10 mouse cellular contexts compared by ENCODE assay signal in genomic region chr5:143572195-143572594, GRCm38 (mm10). TPM values are rescaled to one million over a fixed set of nuclear protein-coding genes. Genes with fewer than 3 reads are reported as not detected.
DNase-seq lines count a peak whose midpoint lies in the region; ATAC-seq and TF ChIP-seq lines count a peak whose summit lies in the region.
"Had no signal": no experiment of that assay in that cellular context is flagged by ENCODE, and none has a peak within 500 bp of the region (broad histone marks: within the 10 kb centered on the region; RNA-seq: fewer than 3 reads in every experiment).

No protein-coding gene starts in this region.

- H3K4me1 ChIP-seq in intestine, embryonic 16.5 days (ENCODE audit: control insufficient read depth, insufficient read depth, low read length), result peaks cover 7% of the 10 kb centered on the region; the same call in 1 of the 2 replicates
- peaks cover 33% of the 10 kb centered on the region for H3K4me1 ChIP-seq in lung, embryonic 15.5 days
- H3K4me1 ChIP-seq in neural tube, embryonic 15.5 days, result no peaks in the 10 kb centered on the region
- H3K4me1 ChIP-seq: midbrain, embryonic 12.5 days had no signal

- peak overlapping the region; percentile 74 for H3K27ac ChIP-seq in gastrocnemius, adult 2 months
- H3K27ac ChIP-seq in intestine, embryonic 16.5 days (ENCODE audit: low read length), result peak overlapping the region; percentile 78
- H3K27ac ChIP-seq in lung, embryonic 15.5 days, result peak overlapping the region; percentile 62
- H3K27ac ChIP-seq in neural tube, embryonic 15.5 days (replicated peaks), result no peak overlapping the region
- H3K27ac ChIP-seq: midbrain, embryonic 12.5 days had no signal

- H3K9me3 ChIP-seq in intestine, embryonic 16.5 days (ENCODE audit: control insufficient read depth, low read length), result no peaks in the 10 kb centered on the region
- H3K9me3 ChIP-seq in lung, embryonic 15.5 days, result no peaks in the 10 kb centered on the region
- H3K9me3 ChIP-seq in neural tube, embryonic 15.5 days (replicated peaks), result no peaks in the 10 kb centered on the region
- H3K9me3 ChIP-seq: midbrain, embryonic 12.5 days had no signal

- no peak overlapping the region for H3K4me2 ChIP-seq in intestine, embryonic 16.5 days (ENCODE audit: low read depth, low read length)
- no peak overlapping the region for H3K4me2 ChIP-seq in lung, embryonic 15.5 days
- no peak overlapping the region for H3K4me2 ChIP-seq in neural tube, embryonic 15.5 days
- H3K4me2 ChIP-seq: midbrain, embryonic 12.5 days had no signal

- DNase-seq in adrenal gland, adult 2 months, result peak; percentile 68
- DNase-seq in gastrocnemius, adult 2 months, result peak; percentile 78
- no peak for DNase-seq in cerebellum, postnatal 36 days
- no peak for DNase-seq in left cerebral cortex, postnatal 36 days (ENCODE audit: low spot score in 2 of 2)
- no peak for DNase-seq in thymus, adult 18-20 months
- DNase-seq: right cerebral cortex, postnatal 4 days had no signal

- intact Hi-C loops in gastrocnemius, adult 2 months (cut with DNase I), result no loop called here
- intact Hi-C loops in left cerebral cortex, postnatal 36 days (cut with DNase I), result no loop called here

- no peaks in the 10 kb centered on the region for H3K27me3 ChIP-seq in intestine, embryonic 16.5 days (replicated peaks; ENCODE audit: control insufficient read depth, insufficient read depth, low read length)
- no peaks in the 10 kb centered on the region for H3K27me3 ChIP-seq in lung, embryonic 15.5 days
- H3K27me3 ChIP-seq in neural tube, embryonic 15.5 days (replicated peaks), result no peaks in the 10 kb centered on the region
- H3K27me3 ChIP-seq: midbrain, embryonic 12.5 days had no signal

- no peak for TF ChIP-seq CTCF in gastrocnemius, adult 2 months (IDR thresholded peaks at IDR 0.05)

- no peak overlapping the region for H3K9ac ChIP-seq in intestine, embryonic 16.5 days (ENCODE audit: low read depth, low read length)
- H3K9ac ChIP-seq in lung, embryonic 15.5 days, result no peak overlapping the region
- H3K9ac ChIP-seq in neural tube, embryonic 15.5 days (replicated peaks), result no peak overlapping the region
- H3K9ac ChIP-seq: midbrain, embryonic 12.5 days had no signal

- H3K4me3 ChIP-seq in gastrocnemius, adult 2 months, result no peak overlapping the region
- H3K4me3 ChIP-seq in intestine, embryonic 16.5 days (ENCODE audit: low read length), result no peak overlapping the region
- no peak overlapping the region for H3K4me3 ChIP-seq in lung, embryonic 15.5 days
- no peak overlapping the region for H3K4me3 ChIP-seq in neural tube, embryonic 15.5 days (replicated peaks)
- H3K4me3 ChIP-seq: midbrain, embryonic 12.5 days had no signal

- H3K36me3 ChIP-seq in intestine, embryonic 16.5 days (ENCODE audit: control insufficient read depth, insufficient read depth, low read length), result no peaks in the 10 kb centered on the region
- H3K36me3 ChIP-seq in lung, embryonic 15.5 days, result no peaks in the 10 kb centered on the region
- H3K36me3 ChIP-seq in neural tube, embryonic 15.5 days, result no peaks in the 10 kb centered on the region
- H3K36me3 ChIP-seq: midbrain, embryonic 12.5 days had no signal

- WGBS in intestine, embryonic 16.5 days, result 45% methylated on average over 5 of the region's 5 CpGs
- WGBS in lung, embryonic 15.5 days, result 38% methylated on average over 5 of the region's 5 CpGs
- 80% methylated on average over 5 of the region's 5 CpGs for WGBS in neural tube, embryonic 15.5 days

- peak; percentile 52 for ATAC-seq in intestine, embryonic 16.5 days
- ATAC-seq in lung, embryonic 15.5 days (ENCODE audit: borderline replicate concordance, extremely low read depth, low FRiP score, low TSS enrichment), result peak; percentile 15; the same call in 1 of the 2 replicates
- ATAC-seq in neural tube, embryonic 15.5 days (ENCODE audit: low FRiP score), result no peak

RNA-seq across cellular contexts. Expression of gene Rac1, which starts 44.4 kb away (rescaled TPM):
- total RNA-seq in adrenal gland, adult 2 months (2021), result 100 to 1,000 TPM; 349 to 359 TPM
- 76.1 and 98.1 TPM in 2 replicates for polyA plus RNA-seq in adrenal gland, adult 2 months (2012; rRNA removed)
- total RNA-seq in gastrocnemius, adult 2 months (2021), result 100 to 1,000 TPM; 211 to 236 TPM
- 52.6 and 307 TPM in 2 replicates for polyA plus RNA-seq in intestine, embryonic 16.5 days (2015; fragmentation: Nextera tagmentation; extraction: Ambion mirVana)
- 492 and 506 TPM in 2 replicates for polyA plus RNA-seq in lung, embryonic 15.5 days (2015; fragmentation: Nextera tagmentation; extraction: Ambion mirVana)
- 385 and 423 TPM in 2 replicates for polyA plus RNA-seq in neural tube, embryonic 15.5 days (2015; fragmentation: Nextera tagmentation; extraction: Ambion mirVana)
- total RNA-seq in left cerebral cortex, postnatal 36 days (2021), result 100 to 1,000 TPM; 357 to 364 TPM

RNA-seq across cellular contexts. Expression of gene Cyth3, which starts 50.1 kb away (rescaled TPM):
- 100 to 1,000 TPM; 119 to 164 TPM for total RNA-seq in adrenal gland, adult 2 months (2021)
- 61.7 and 78.7 TPM in 2 replicates for polyA plus RNA-seq in adrenal gland, adult 2 months (2012; rRNA removed)
- total RNA-seq in gastrocnemius, adult 2 months (2021), result 10 to 100 TPM; 10.7 to 15.8 TPM
- 42.5 and 43.3 TPM in 2 replicates for polyA plus RNA-seq in intestine, embryonic 16.5 days (2015; fragmentation: Nextera tagmentation; extraction: Ambion mirVana)
- 49.8 and 57.2 TPM in 2 replicates for polyA plus RNA-seq in lung, embryonic 15.5 days (2015; fragmentation: Nextera tagmentation; extraction: Ambion mirVana)
- 42.2 and 43.2 TPM in 2 replicates for polyA plus RNA-seq in neural tube, embryonic 15.5 days (2015; fragmentation: Nextera tagmentation; extraction: Ambion mirVana)
- total RNA-seq in left cerebral cortex, postnatal 36 days (2021), result 10 to 100 TPM; 37.4 to 39.6 TPM

Comparison
In these comparisons a context has a peak if more than half of its experiments do, and no peak if none do; other contexts are left out.
1. DNase-seq: peak in adrenal gland, adult 2 months (single experiment) and gastrocnemius, adult 2 months (single experiment); none in cerebellum, postnatal 36 days (0 of 2), left cerebral cortex, postnatal 36 days (0 of 2) and thymus, adult 18-20 months (0 of 2).